Mouse (Mus musculus) intestine, embryonic 14.5 days (tissue): ENCODE measurements around the gene Tmbim1. TPM values are rescaled to one million over a fixed set of nuclear protein-coding genes. Genes with fewer than 3 reads are reported as not detected.

Experiments used
- ATAC-seq: fragments of 200-750 bp; cut with Nextera tagmentation; replicated peaks from 2 replicates; pipeline ENCODE4 v1.8.0; 2017; ENCODE audit warnings: low read depth, moderate number of reproducible peaks, moderate TSS enrichment, moderate library complexity; ENCODE audit not compliant: low FRiP score, low TSS enrichment
- DNase-seq: peaks from one replicate; pipeline ENCODE4 v3.0.0-alpha.2; 2018; ENCODE audit warnings: low spot score
- H3K27ac ChIP-seq: fragments of 300-500 bp; sonication (generic); 2 replicates; pipeline ENCODE4 v1.5.1; 2014; ENCODE audit warnings: low read depth, mild to moderate bottlenecking, control low read depth
- H3K27me3 ChIP-seq: fragments of 300-500 bp; sonication (generic); replicated peaks from 2 replicates; pipeline ENCODE4 v1.6.1; 2014; ENCODE audit warnings: low read length, control low read depth; ENCODE audit not compliant: control insufficient read depth, insufficient read depth
- H3K36me3 ChIP-seq: fragments of 300-500 bp; sonication (generic); 2 replicates; pipeline ENCODE4 v1.6.1; 2014; ENCODE audit warnings: low read length, control low read depth; ENCODE audit not compliant: control insufficient read depth, insufficient read depth
- H3K4me1 ChIP-seq: fragments of 300-500 bp; sonication (generic); replicated peaks from 2 replicates; pipeline ENCODE4 v1.6.1; 2014; ENCODE audit warnings: low read length, control low read depth, mixed read lengths; ENCODE audit not compliant: control insufficient read depth, insufficient read depth
- H3K4me2 ChIP-seq: fragments of 300-500 bp; sonication (generic); 2 replicates; pipeline ENCODE4 v1.6.1; 2014; ENCODE audit warnings: low read length
- H3K4me3 ChIP-seq: fragments of 300-500 bp; sonication (generic); 2 replicates; pipeline ENCODE4 v1.5.1; 2014; ENCODE audit warnings: low read depth, low read length, control low read depth, mixed read lengths
- H3K9ac ChIP-seq: fragments of 300-500 bp; sonication (generic); 2 replicates; pipeline ENCODE4 v1.6.1; 2014; ENCODE audit warnings: mild to moderate bottlenecking, low read length
- H3K9me3 ChIP-seq: fragments of 300-500 bp; sonication (generic); 2 replicates; pipeline ENCODE4 v1.6.1; 2016; ENCODE audit warnings: low read length, control low read depth; ENCODE audit not compliant: control insufficient read depth
- WGBS: fragments of 180-500 bp; shearing (Covaris S2); extraction: QIAGEN DNeasy Blood & Tissue Kit; methylation state at CpG from one replicate; pipeline ENCODE4 v1.1.7; 2014; 5-methylcytosine and 5-hydroxymethylcytosine counted together
- polyA plus RNA-seq: library from polyadenylated mRNA; unstranded; fragments of >200 nt; fragmentation: Nextera tagmentation; extraction: Ambion mirVana; gene quantifications from 2 replicates; pipeline ENCODE4 v1.2.1, GENCODE M21; 2014

Tmbim1 gene
- polyA plus RNA-seq, 1 experiment from 2014 or later = 42.6 TPM

DNA sequence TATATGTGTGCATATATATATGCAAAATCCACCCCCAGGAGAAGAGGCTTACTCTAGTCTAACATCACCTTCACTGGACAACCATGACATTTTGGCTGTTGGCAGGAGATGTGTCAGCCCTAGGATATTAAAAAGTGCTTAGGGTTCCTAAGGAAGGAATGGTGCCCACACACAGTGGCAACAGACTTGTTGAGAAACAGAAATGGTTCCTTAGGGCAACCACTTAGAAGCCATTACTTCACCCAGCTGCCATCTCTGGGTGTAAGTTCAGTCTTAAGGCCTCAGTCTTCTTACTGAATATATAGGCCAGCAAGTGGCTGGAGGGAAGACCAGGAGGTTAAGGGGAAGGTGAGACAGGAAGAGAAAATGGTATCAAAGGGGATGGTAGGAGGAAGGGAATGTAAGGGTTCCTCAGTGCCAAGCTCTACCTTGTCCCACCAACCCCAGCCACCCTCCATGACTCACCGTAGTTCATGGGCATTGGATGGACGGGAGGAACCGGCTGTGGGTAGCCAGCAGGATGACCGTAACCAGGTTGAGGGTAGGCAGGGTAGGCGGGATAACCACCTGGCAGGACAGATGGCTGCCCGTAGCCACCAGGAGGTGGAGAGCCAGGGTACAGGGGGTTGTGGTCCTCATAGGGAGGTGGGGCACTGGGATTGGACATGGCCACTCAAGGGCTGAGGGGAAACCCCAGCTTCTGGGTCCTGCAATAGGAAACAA, 10.5 kb downstream of the Tmbim1 start:
- peak overlapping the region; percentile 48 for H3K4me2 ChIP-seq
- no peak for DNase-seq
- 0 out of 2 replicates have a peak overlapping the region, but pooled peaks have one; percentile 3 for H3K9ac ChIP-seq
- peaks cover 65% of the 10 kb centered on the region for H3K4me1 ChIP-seq
- peak overlapping the region; percentile 96 for H3K27ac ChIP-seq
- WGBS = 93% methylated on average over 6 of the region's 6 CpGs
- 0 out of 2 replicates have a peak overlapping the region, but pooled peaks have one; percentile 6 for H3K4me3 ChIP-seq
- no peak; the same call in 1 of the 2 replicates for ATAC-seq
- H3K9me3 ChIP-seq = no peaks in the 10 kb centered on the region
- no peaks in the 10 kb centered on the region for H3K27me3 ChIP-seq
- peaks cover 44% of the 10 kb centered on the region for H3K36me3 ChIP-seq

DNA sequence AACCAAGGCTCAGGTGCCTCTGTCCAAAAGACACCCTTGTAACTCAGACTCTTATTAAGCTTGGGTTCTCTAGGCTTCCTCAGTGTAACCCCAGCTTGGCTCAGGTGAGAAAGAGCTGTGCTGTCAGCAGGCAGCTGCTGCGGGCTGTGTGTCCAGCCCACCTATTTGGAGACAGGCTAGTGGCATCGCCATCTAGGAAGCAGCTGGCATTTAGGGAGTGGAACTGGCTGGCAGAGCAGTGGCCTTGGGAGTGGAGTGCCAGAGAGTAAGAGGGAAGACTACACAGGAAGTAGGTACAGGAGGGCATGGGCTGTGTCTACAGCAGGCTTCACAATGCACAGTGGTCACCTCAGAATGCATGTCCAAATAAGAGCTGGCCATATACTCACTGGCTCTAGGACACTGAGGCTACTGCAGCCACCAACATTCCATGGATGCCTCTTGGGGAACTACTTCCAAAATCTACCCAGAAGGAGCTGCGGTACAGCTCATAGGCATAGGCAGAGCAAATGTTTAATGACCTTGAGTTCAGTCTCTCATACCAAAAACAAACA, 11.3 kb downstream of the Tmbim1 start:
- 88% methylated on average over 3 of the region's 3 CpGs for WGBS
- Histone ChIP-seq H3K4me2 (no peak overlapping the region), H3K4me1 (peaks cover 59% of the 10 kb centered on the region), H3K9ac (no peak overlapping the region), H3K27me3 (no peaks in the 10 kb centered on the region), H3K36me3 (peaks cover 51% of the 10 kb centered on the region), H3K27ac (peak overlapping the region; percentile 33; the same call in 1 of the 2 replicates), H3K9me3 (no peaks in the 10 kb centered on the region), H3K4me3 (no peak overlapping the region)
- DNase-seq = no peak
- ATAC-seq = no peak

DNA sequence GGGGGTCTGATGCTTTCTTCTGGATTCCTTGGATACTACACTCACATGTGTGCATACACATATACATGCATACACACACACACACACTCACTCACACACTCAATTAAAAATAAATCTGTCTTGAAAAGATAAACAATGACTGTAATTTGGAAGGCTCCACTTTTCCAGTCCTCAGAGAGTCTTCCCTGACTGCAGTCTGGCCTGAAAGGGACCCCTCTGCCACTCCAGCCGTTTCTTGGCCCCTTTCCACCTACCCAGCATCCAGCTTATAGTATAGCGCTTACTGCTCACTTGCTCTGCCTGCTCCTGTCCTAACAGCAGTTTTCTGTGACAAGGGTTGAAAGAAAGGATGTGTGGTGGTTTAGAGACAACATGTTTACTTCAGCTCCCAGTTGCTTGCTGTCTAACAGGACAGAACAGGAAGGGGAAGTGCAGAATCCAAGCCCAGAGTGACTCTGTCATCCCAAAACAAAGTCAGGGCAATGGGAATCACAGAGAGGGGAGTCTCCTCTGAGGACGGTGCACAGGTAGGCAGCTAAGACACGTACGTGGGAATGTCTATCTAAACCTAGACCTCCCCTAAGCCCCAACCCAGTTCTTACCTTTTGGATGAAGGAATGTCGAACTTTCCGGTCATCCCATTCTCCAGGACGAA, 12.0 kb downstream of the Tmbim1 start:
- Histone ChIP-seq H3K9ac (no peak overlapping the region), H3K36me3 (peaks cover 58% of the 10 kb centered on the region), H3K27me3 (no peaks in the 10 kb centered on the region), H3K4me1 (peaks cover 52% of the 10 kb centered on the region), H3K4me3 (no peak overlapping the region), H3K9me3 (no peaks in the 10 kb centered on the region), H3K4me2 (no peak overlapping the region), H3K27ac (0 out of 2 replicates have a peak overlapping the region, but pooled peaks have one; percentile 25)
- DNase-seq = no peak
- no peak for ATAC-seq
- 78% methylated on average over 8 of the region's 8 CpGs for WGBS

DNA sequence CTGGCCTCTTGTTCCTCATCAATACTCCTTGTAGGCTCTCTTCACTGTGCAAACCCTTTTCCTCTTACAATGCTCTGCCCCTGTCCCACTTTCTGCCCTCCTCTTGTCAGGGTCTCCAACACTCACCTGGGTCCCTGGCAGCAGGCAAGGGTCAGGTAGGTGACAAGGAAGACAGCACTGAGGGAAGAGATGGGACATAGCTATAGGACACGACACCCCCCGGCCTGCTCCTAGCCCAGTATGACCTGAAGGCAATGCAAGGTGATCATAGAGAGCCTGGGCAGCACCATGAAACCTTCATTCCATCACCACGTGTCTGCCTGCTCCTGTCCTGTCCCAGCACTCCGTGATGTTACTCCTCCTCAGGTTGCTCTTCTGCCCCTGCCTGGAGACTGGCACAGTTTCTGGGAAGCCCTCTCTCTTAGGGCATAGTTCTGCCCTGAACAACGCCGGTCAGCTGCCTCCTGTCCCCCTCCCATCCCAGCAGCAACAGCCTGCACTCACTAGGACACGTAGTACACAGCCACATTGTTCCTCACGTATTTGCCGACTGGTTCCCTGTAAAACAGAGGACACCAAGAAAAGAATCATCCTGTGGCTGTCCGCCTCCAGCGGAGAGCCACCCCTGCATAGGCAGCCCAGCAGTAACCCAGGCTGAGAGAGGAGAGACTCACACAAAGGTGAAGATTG, 12.9 kb downstream of the Tmbim1 start:
- Histone ChIP-seq H3K9me3 (no peaks in the 10 kb centered on the region), H3K27me3 (no peaks in the 10 kb centered on the region), H3K9ac (no peak overlapping the region), H3K4me3 (no peak overlapping the region), H3K36me3 (peaks cover 65% of the 10 kb centered on the region), H3K4me1 (peaks cover 42% of the 10 kb centered on the region), H3K4me2 (no peak overlapping the region), H3K27ac (no peak overlapping the region)
- 91% methylated on average over 11 of the region's 11 CpGs for WGBS
- no peak for ATAC-seq
- no peak for DNase-seq

DNA sequence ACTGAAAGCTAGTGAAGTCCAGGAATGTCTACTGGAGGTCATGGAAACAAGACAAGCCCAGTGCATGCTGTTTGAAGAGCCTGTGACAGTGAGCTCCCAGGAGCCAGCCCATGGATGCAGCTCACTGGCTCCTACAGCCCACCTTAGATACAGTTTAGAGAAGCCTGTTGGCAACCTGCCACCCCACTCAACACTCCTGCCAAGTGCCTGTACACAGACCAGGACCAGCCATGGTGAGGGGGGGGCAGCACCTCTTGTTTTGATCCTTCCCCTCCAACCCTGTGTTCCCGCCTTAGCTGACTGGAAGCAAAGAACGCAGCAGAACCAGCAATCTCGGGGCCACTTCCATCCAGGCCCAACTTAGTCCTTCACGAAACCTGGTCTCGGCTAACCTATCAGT, 15.3 kb downstream of the Tmbim1 start:
- Histone ChIP-seq H3K36me3 (peaks cover 70% of the 10 kb centered on the region), H3K27ac (peak overlapping the region; percentile 4; the same call in 1 of the 2 replicates), H3K9ac (no peak overlapping the region), H3K4me3 (no peak overlapping the region), H3K4me2 (no peak overlapping the region), H3K4me1 (peaks cover 28% of the 10 kb centered on the region), H3K27me3 (no peaks in the 10 kb centered on the region), H3K9me3 (no peaks in the 10 kb centered on the region)
- 73% methylated on average over 5 of the region's 5 CpGs for WGBS
- ATAC-seq (no peak), DNase-seq (peak; percentile 64)

DNA sequence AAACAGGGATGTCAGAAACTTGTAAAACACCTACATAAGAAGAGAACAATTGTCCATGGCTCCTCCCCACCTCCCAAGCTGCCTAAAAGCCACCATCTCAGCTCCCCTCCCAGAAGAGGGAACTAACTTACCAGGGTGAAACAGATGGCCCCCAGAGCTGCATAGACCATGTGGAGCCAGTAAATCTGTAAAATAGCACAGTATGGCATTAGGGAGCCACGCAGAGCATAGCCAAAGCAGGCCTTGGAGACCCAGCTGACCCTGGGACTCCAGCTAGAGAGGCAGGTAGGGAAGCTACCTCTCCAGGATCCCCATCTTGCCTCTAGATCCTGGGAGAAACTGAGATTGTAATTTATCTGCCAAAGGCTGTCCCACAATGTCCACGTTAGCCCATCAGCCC, 15.7 kb downstream of the Tmbim1 start:
- Histone ChIP-seq H3K4me1 (peaks cover 24% of the 10 kb centered on the region), H3K36me3 (peaks cover 70% of the 10 kb centered on the region), H3K27me3 (no peaks in the 10 kb centered on the region), H3K9me3 (no peaks in the 10 kb centered on the region), H3K9ac (no peak overlapping the region), H3K4me3 (no peak overlapping the region), H3K4me2 (no peak overlapping the region), H3K27ac (0 out of 2 replicates have a peak overlapping the region, but pooled peaks have one; percentile 4)
- no peak for ATAC-seq
- DNase-seq = no peak
- 68% methylated on average over 2 of the region's 2 CpGs for WGBS

DNA sequence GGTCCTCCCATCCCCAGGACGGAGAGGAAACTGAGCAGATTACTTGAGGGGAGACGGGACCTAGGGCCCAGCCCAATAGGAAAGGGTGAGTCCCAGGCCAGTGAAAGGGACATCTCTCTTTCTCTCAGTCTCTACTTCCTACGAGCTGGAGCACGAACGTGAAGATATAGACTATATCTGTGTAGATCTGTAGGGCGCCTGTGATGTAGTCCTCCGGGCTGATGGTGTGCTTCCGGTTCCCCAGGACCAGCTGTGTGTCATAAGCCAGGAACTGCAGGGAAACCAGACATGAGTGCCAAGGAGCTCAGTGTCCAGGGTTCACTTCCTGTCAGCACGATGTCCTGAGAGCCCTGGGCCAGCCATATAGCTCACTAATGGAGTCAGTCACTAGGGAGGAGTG, 16.2 kb downstream of the Tmbim1 start:
- 72% methylated on average over 9 of the region's 9 CpGs for WGBS
- no peak overlapping the region for H3K4me2 ChIP-seq
- no peak for DNase-seq
- ATAC-seq = no peak
- no peaks in the 10 kb centered on the region for H3K27me3 ChIP-seq
- peaks cover 19% of the 10 kb centered on the region for H3K4me1 ChIP-seq
- H3K9me3 ChIP-seq = no peaks in the 10 kb centered on the region
- no peak overlapping the region for H3K27ac ChIP-seq
- H3K9ac ChIP-seq = no peak overlapping the region
- H3K36me3 ChIP-seq = peaks cover 68% of the 10 kb centered on the region
- no peak overlapping the region for H3K4me3 ChIP-seq

DNA sequence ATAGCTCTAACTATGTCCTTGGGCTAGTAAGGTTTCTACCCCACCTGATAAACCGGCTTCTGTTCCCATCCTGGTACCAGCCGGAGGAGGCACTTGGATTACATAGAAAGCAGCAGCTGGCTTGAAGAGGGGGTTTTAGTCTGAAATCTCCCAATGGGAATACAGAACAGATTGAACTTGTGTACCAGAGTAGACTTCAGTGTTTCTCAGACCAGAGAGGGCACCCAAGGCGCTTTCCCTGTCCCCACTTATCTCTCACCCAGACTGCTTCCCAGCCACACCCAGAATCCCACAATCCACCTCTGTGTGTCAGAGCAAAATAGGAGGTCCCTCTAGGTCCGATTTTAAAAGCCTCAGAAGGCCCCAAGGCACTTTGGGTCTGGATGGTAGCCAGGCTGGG, 17.1 kb downstream of the Tmbim1 start:
- Histone ChIP-seq H3K9ac (no peak overlapping the region), H3K9me3 (no peaks in the 10 kb centered on the region), H3K4me1 (peaks cover 16% of the 10 kb centered on the region), H3K27me3 (no peaks in the 10 kb centered on the region), H3K4me3 (no peak overlapping the region), H3K4me2 (no peak overlapping the region), H3K36me3 (peaks cover 59% of the 10 kb centered on the region), H3K27ac (no peak overlapping the region)
- ATAC-seq (no peak), DNase-seq (no peak)
- 83% methylated on average over 4 of the region's 4 CpGs for WGBS
